17 mouse cellular contexts compared by ENCODE assay signal in the genomic region with DNA sequence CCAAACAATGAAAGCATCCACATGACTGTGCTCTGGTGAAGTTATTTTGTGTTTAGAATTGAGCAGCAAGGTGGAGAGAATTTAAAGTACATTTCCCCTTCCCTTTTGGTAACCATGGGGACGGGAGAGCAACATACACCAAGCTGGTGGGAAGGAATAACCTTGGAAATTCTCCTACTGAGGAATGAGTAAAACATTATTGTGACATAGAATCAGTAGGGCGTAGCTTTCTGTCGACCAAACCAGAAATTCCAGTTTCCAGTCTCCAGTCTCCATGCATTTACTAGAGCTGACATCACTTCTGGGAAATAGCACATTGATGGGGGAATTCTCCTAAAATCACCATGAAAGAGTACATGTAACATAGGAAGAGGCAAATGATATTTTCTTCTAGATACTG. TPM values are rescaled to one million over a fixed set of nuclear protein-coding genes. Genes with fewer than 3 reads are reported as not detected.
DNase-seq lines count a peak whose midpoint lies in the region; ATAC-seq lines count a peak whose summit lies in the region.
"Had no signal": no experiment of that assay in that cellular context is flagged by ENCODE, and none has a peak within 500 bp of the region (broad histone marks: within the 10 kb centered on the region; RNA-seq: fewer than 3 reads in every experiment).

No protein-coding gene starts in this region.

- ATAC-seq in kidney, embryonic 16.5 days (ENCODE audit: low FRiP score, low TSS enrichment), result peak; percentile 76; the same call in 1 of the 2 replicates
- ATAC-seq: activated CD4-positive, CD25-positive, alpha-beta regulatory T cell, adult 4 months; CD4-positive, CD25-positive, alpha-beta regulatory T cell, adult 4 months; inflammation-experienced regulatory T-cells, adult 6 months had no signal

- H3K27me3 ChIP-seq in kidney, embryonic 16.5 days (ENCODE audit: insufficient read depth, low read length), result no peaks in the 10 kb centered on the region
- H3K27me3 ChIP-seq: embryonic facial prominence, embryonic 13.5 days; neural tube, embryonic 12.5 days had no signal

- no peak overlapping the region for H3K27ac ChIP-seq in kidney, embryonic 16.5 days (ENCODE audit: low read length)
- H3K27ac ChIP-seq: embryonic facial prominence, embryonic 13.5 days; forebrain, embryonic 10.5 days; heart, embryonic 13.5 days; liver, embryonic 14.5 days; neural tube, embryonic 12.5 days had no signal

- no peak overlapping the region for H3K4me2 ChIP-seq in kidney, embryonic 16.5 days (replicated peaks; ENCODE audit: low read depth, low read length)
- H3K4me2 ChIP-seq: embryonic facial prominence, embryonic 13.5 days; heart, embryonic 13.5 days; neural tube, embryonic 12.5 days had no signal

- no peaks in the 10 kb centered on the region for H3K36me3 ChIP-seq in kidney, embryonic 16.5 days (ENCODE audit: insufficient read depth, low read length)
- H3K36me3 ChIP-seq: embryonic facial prominence, embryonic 13.5 days; forebrain, embryonic 10.5 days; heart, embryonic 13.5 days; neural tube, embryonic 12.5 days had no signal

- WGBS in kidney, embryonic 16.5 days, result 62% methylated on average over 3 of the region's 3 CpGs

- no peaks in the 10 kb centered on the region for H3K9me3 ChIP-seq in kidney, embryonic 16.5 days (ENCODE audit: low read length)
- H3K9me3 ChIP-seq: embryonic facial prominence, embryonic 13.5 days; forebrain, embryonic 10.5 days; heart, embryonic 13.5 days; neural tube, embryonic 12.5 days had no signal

- no peak overlapping the region for H3K9ac ChIP-seq in kidney, embryonic 16.5 days (replicated peaks; ENCODE audit: low read length)
- H3K9ac ChIP-seq: embryonic facial prominence, embryonic 13.5 days; heart, embryonic 13.5 days; liver, embryonic 14.5 days; neural tube, embryonic 12.5 days had no signal

- DNase-seq in kidney, adult 18-20 months, result no peak
- DNase-seq in NIH3T3 (ENCODE audit: low read depth) (peak; percentile 15), R1 (ENCODE audit: low read depth, low spot score) (peak; percentile 53)
- peak; percentile 45 for DNase-seq in kidney, postnatal 14 days
- DNase-seq in adrenal gland, adult (ENCODE audit: inconsistent age in 2 of 2, low spot score in 1 of 2), result no peak
- no peak for DNase-seq in urinary bladder, postnatal 36 days (ENCODE audit: low spot score in 2 of 2)
- DNase-seq: cerebellum, adult 11-12 months; thymus, postnatal 14 days had no signal

- 0 out of 2 replicates have a peak, but pooled peaks cover 5% of the 10 kb centered on the region for H3K4me1 ChIP-seq in kidney, embryonic 16.5 days (ENCODE audit: insufficient read depth, low read length)
- H3K4me1 ChIP-seq: heart, embryonic 13.5 days; neural tube, embryonic 12.5 days had no signal

- no peak overlapping the region for H3K4me3 ChIP-seq in kidney, embryonic 16.5 days (ENCODE audit: low read length)
- H3K4me3 ChIP-seq: embryonic facial prominence, embryonic 13.5 days; forebrain, embryonic 10.5 days; heart, embryonic 13.5 days; neural tube, embryonic 12.5 days had no signal

RNA-seq across cellular contexts. Expression of a gene that starts 28.7 kb away (rescaled TPM):
- 42.9 and 43.7 TPM in 2 replicates for polyA plus RNA-seq in kidney, embryonic 16.5 days (2015; fragmentation: Nextera tagmentation; extraction: Ambion mirVana)

Comparison
In these comparisons a context has a peak if more than half of its experiments do, and no peak if none do; other contexts are left out.
1. DNase-seq: peak in NIH3T3 (single experiment), R1 (single experiment) and kidney, postnatal 14 days (single experiment); none in kidney, adult 18-20 months (single experiment), adrenal gland, adult (0 of 2) and urinary bladder, postnatal 36 days (0 of 2).